Mouse (Mus musculus) spleen, adult 2 months (tissue): Measurements from ENCODE around the gene Arhgef38.

Source experiments
- CTCF ChIP-seq: fragments of 200-500 bp; IDR thresholded peaks from 2 replicates; pipeline ENCODE4 v1.5.1; 2011; ENCODE audit warnings: mild to moderate bottlenecking, inconsistent platforms; ENCODE audit not compliant: insufficient read depth, insufficient read length, insufficient replicate concordance; ENCODE audit errors: extremely low read depth
- POLR2A ChIP-seq: fragments of 200-500 bp; IDR thresholded peaks from 2 replicates; pipeline ENCODE4 v1.6.1; 2011; ENCODE audit warnings: low read depth, low read length, inconsistent platforms

DNA sequence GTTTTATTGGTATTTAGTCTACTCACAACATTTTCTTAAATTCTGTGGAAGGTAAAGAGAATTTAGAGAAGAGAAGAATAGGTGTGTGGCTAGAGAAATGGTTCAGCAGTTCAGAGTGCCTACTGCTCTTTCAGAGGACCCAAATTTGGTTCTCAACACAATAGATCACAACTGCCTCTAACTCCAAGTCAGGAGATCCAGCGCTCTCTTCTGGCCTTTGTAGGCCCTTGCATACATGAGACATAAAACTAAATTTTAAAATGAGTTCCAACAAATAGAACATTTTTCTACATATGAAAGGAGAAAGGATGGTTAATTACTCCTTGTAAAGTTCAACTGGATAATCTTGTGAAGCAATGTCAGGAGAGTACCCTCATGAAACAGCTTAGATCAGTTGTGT lies 73.3 kb downstream of the Arhgef38 start:
- no peak for TF ChIP-seq POLR2A
- no peak for TF ChIP-seq CTCF
